Mouse (Mus musculus) forelimb bud, embryonic 11.5 days (tissue): ENCODE measurements at regions not wholly inside any gene's neighbourhood (a gene's known extent, or its start where the extent isn't known, plus 50 kb on each side); places are given as distances from the start of the nearest gene placed in this dataset.
A peak's percentile ranks its signal among the peaks of the same experiment; 100 is the strongest.
"Not testable (repeated sequence)": the region's sequence is repeated elsewhere in the genome, so short reads cannot be mapped to it uniquely, and the experiment has no call there.

Experiments
- DNase-seq: peaks from one replicate; pipeline ENCODE4 v3.0.0-alpha.2; 2012; ENCODE audit warnings: low read depth, low spot score

GRCm38 (mm10) chr16:55758707-55759067 is 80.0 kb downstream of the Nfkbiz start:
- DNase-seq = no peak

DNA sequence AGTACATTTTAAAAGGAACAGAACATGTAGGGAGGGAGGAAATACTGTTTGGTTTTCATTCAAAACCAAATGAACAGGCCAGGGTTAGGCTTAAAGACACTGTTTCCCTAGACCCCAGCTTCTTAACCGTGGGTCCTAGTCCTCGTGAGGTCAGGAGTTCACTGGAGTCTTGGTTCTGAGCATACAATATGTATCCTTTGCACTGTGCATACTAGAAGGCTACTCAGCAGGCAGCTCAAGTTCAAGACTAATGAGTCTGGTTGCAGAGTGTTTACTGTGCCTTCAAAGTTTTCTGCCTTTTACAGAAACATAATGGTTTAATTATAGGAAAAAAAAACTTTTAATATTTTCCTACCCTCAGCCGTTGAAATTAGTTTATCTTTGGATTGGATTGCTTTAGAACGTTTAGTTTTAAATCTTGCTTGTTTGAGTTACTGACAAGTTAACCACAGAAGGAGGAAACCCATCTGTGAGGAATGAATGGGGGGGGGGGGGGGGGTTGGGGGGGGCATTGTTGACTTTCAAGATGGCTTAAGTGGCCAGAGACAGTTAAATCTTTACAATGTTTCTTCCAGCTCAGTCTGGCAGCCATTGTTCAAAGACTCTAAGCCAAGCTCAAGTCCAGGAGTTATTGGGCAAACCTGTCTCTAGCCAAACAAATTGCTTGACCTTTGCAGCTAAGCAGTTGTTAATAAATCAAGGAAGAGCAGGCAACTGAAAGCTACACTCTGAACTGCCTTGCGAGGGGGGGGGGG is 80.6 kb downstream of the Nfkbiz start:
- peak; percentile 32 for DNase-seq

GRCm38 (mm10) chr16:55757422-55757815 is 81.3 kb downstream of the Nfkbiz start:
- not testable (repeated sequence) for DNase-seq

GRCm38 (mm10) chr16:55756764-55757421 is 81.8 kb downstream of the Nfkbiz start:
- DNase-seq = no peak

DNA sequence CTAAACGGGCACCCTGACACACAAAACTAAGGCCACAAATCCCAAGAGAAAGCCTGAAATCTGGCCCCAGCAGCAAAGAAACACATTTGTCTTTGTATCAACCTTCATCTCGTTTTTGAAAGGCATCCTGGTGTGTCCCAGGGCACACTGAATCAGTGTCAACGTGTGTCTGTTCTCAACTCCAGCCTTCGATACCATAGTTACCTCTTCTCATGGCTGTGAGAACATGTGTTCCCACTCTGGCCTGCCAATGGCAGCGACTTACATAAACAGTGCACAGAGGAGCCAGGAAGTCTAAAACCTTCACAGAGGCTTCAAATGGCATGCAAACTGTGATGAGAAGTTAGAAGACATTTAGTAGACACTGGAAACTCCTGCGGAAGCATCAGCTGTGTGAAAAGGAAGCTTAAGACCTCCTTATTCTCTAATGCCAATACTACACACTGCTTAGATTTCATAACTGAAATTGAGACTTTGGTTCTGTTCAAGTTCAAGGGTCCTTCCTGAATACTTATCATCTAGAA is 83.3 kb downstream of the Nfkbiz start:
- no peak for DNase-seq

DNA sequence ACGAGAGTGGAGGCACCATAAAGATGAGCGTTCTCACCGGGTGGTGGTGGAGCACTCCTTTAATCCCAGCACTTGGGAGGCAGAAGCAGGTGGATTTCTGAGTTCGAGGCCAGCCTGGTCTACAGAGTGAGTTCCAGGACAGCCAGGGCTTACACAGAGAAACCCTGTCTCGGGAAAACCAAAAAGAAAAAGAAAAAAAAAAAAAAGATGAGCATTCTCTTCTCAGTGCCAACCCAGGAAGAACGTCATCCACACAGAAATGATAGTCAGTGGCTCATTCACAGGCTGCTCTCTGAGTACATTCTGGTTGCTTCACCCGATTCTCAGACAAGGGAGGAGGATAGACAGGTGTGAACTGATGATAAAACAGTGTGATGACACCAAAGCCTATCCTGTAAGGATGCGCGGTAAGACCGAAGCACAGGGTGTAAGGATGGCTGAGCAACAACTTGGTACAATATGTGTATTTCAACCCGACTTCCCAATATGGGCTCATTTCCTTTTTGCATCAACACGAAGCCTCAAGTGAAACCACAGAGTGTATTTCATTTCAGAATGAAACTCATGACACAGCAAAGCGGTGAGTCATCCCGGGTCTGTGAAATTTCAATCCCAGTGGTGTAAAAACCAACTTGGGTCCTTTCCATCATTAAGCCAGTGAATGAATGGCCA is 84.5 kb downstream of the Nfkbiz start:
- no peak for DNase-seq

DNA sequence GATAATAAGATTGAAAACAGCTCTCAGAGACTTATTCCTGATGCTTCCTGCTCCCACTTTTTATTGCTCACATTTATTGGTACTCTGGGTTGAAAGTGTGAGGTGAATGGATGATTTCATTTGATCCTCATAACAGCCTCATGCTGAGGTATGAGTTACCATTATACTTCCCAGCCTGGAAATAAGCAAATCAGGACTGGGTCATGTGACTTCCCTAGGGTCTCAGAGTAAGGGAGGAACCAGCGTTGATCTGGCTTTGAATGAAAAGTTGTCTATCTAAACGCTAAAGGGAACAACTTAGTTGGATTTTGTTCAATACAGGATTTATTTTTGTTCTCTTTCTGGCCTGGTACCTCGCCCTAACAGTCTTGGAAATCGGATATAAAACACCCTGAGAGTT is 85.3 kb downstream of the Nfkbiz start:
- DNase-seq = no peak

- no peak for DNase-seq
These were observed 91.4 kb downstream of the Nfkbiz start for GRCm38 (mm10) chr16:55747250-55747649.

GRCm38 (mm10) chr16:55746159-55746558 is 92.5 kb downstream of the Nfkbiz start:
- no peak for DNase-seq

- no peak for DNase-seq
These were observed 93.6 kb downstream of the Nfkbiz start for GRCm38 (mm10) chr16:55745094-55745493.

DNA sequence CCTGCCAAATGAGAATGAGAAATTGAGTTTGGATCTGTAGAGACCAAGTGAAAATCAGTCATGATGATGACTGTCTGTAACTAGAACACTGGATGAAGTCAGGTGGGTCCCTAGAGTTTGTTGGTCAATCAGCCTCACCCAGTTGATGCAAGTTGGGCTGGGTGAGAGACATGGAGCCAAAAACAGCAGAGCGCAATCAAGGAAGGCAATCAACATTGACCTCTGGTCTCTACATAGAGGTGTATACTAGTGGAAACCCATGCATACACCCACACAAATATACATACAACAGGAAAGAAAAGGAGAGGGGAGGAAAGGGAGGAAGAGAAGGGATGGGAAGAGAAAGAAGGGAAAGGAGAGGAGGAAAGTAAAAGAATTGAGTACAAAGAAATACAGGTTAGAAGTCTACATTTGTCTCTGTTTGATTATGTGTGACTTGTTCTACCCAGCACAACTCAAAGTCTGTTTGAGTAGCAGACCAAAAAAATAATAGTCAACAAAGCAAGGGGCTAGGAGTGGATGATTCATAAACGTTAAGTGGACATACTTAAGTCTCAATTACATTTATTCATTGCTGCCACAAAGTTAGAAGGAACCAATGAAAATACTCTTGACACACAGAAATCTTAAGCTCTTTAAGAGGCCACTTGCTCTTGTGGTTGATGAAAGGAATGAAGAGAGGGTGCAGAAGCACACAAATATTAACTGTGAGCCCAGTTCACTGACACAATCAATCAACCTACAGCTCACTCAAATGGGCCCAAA is 97.4 kb downstream of the Nfkbiz start:
- no peak for DNase-seq

GRCm38 (mm10) chr16:55738741-55739140 is 100.0 kb downstream of the Nfkbiz start:
- DNase-seq = no peak

GRCm38 (mm10) chr16:55735476-55735968 is 103.2 kb downstream of the Nfkbiz start:
- DNase-seq = no peak

DNA sequence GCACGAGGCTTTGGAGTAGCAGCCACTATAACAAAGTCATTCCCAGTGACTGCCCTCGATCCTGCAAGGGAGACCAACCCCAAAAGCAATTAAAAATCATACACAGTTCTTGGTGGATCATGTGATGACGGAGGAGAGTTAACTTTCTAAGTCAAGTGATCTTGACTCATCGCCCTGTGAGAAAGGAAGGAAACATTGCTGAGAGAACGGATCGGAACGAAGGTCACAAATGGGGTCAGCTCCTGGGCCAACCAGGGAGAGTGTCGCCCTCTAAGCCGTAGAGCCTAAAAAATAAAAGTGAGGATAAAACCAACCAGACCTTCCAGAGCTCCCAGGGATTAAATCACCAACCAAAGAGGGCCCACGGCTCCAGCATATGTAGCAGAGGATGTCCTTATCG is 104.4 kb downstream of the Nfkbiz start:
- no peak for DNase-seq

- DNase-seq = no peak
These were observed 104.9 kb downstream of the Nfkbiz start for GRCm38 (mm10) chr16:55733751-55734150.

GRCm38 (mm10) chr16:55731003-55731402 is 107.7 kb downstream of the Nfkbiz start:
- DNase-seq = peak; percentile 6

GRCm38 (mm10) chr16:55726538-55726937 is 112.2 kb downstream of the Nfkbiz start:
- DNase-seq = no peak

DNA sequence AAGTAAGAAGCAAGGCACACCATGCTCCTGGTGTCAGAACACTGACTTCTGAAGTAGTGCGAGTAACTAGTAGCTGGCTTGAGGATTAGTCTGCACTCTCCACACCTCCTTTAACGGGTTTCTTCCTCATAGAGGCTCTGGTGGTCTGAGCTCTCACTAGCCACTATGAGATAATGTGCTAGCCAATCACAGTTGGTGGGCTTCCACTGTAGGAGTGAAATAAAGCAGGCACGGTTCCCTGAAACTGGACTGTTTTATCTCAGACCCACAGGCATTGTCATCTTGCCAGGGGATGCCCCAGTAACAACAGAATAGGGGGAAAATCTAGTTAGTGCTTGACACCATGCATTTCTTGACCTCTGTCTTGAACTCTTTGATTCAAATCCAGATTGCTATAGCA is 118.3 kb downstream of the Nfkbiz start:
- DNase-seq = no peak

GRCm38 (mm10) chr16:55710017-55710416 is 128.7 kb downstream of the Nfkbiz start:
- peak; percentile 4 for DNase-seq

DNA sequence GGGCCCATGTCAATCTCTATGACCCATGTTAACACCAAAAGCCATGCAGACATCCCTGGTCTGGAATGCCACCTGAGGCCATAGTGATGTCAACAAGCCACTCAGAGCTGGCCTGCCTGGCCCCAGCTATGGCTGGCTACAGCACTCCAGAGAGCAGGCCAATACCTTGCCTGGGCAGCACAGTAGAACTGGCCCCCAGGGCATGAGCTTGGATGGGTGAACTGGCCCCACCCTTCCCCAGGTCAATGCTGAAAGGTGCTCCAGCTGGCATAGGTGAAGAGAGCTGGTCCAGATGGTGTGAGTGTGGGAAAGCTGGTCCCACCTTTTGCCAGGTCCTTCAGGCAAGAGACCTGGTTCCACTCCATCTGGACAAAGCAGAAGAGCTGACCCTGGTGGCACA is 132.2 kb downstream of the Nfkbiz start:
- no peak for DNase-seq

DNA sequence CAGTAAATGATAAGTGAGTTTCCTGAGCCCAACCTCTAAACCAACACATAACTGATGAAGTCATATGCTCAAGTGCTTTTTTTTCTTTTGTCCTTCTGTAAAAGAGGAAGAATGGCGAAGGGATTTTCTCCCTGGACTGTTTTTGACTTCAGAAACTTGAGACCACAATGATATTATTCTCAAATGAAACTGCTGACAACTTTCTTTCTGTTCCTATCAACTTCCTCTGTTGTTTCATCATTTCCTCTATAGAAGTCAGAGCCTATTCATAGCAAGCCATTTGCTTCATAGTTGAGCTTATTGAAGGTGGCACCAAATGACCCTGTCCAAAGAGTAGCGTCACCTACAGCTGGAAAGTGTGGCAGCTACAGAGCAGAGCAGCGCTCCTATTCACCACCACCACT is 140.2 kb downstream of the Nfkbiz start:
- DNase-seq = no peak

- DNase-seq = no peak
These were observed 147.6 kb downstream of the Nfkbiz start for GRCm38 (mm10) chr16:55691069-55691468.
